Mouse (Mus musculus): ENCODE data around the gene Il12a.
"Not testable (repeated sequence)": the region's sequence is repeated elsewhere in the genome, so short reads cannot be mapped to it uniquely, and the experiment has no call there.

Gene Il12a

DNA sequence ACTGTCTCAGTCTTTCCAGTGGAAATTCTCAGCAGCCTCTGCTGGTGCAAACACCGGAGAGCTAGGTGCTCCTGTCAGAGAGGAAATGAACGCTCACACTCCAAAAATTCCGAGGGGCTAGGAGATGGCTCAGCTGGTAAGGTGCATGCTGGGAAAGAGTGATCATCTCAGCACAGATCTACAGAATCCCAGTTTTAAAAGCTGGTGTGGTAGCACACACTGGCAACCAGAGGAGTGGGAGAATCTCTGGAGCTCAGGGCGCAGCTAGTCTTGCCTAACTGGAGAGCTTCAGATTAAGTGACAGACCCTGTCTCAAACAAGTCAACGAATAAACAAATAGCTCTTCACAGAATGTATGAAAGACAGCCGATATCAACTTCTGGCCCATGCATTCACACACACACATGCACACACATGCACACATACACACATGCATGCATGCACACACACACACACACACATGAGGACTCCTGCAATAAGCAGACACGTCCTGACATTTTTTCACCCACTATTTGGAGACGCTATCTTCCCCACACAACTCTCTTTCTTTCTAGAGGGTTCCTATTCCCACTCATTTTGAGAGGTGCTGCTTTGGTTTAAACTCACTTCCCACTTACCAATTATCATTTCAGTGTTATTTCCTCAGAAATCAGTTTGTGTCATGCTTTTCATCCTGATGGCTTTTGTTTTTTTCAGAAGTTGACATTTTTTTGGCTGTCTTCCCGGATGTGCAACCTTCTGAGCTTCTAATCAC, 52.5 kb downstream of the Il12a start:
- no peak for DNase-seq (ENCODE audit: low spot score in 2 of 2)

GRCm38 (mm10) chr3:68743472-68743732, 53.0 kb downstream of the Il12a start:
- DNase-seq (ENCODE audit: low spot score in 2 of 2) = no peak

DNA sequence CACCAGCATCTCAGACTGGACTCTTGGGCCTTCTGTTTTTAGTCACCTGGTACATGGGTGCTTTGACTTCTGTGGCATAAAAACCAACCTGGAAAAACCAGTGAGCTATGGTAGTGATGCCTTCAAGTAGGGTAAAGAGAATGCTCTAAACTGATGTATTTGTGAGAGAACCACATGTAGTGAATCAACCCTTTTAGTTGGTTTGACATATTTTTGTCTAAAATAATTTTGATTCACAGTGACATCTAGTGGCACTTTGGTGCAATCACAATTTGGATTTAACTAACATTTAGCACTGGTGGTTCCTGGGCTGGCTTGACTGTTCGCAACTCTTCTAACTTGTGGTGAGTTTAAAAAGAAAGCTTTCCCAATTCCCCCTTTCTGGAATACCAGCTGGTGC, 53.7 kb downstream of the Il12a start:
- no peak for DNase-seq (ENCODE audit: low spot score in 2 of 2)

DNA sequence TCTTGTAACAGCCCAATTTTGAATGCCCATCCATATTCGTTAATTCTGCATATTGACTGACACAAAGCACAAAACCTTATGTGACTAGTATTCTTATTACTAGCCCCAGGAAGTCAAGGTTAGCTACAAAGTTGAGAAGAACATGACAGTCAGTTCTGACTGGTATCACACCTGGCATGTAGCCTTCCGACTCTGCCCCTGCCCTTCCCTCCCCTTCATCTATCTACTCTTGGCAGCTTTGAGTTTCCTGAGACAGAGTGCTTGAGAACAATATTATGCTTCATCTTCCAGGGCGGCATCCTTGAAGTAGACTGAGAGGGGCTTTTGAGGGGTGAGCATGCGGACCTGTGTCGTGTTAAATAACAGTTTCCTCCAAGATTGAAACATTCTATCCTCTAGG, 54.6 kb downstream of the Il12a start:
- no peak for DNase-seq (ENCODE audit: low spot score in 2 of 2)

DNA sequence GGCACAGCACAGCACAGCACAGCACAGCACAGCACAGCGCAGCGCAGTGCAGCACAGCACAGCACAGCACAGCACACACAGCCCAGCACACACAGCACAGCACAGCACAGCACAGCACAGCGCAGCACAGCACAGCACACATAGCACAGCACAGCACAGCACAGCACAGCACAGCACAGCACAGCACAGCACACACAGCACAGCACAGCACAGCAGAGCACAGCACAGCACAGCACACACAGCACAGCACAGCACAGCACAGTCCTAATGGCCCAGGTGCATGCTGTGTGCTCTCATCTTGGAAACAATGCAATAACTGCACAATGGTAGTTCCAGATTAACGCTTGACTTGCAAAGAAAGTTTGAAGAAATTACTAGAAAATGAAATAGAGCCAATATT, 55.8 kb downstream of the Il12a start:
- DNase-seq (ENCODE audit: low spot score in 2 of 2) = not testable (repeated sequence)

Data from frontal cortex, postnatal 25 days (tissue).